Mouse (Mus musculus): ENCODE results near the gene Col8a2. TPM values are rescaled to one million over a fixed set of nuclear protein-coding genes. Genes with fewer than 3 reads are reported as not detected.
A peak's percentile ranks its signal among the peaks of the same experiment; 100 is the strongest.

Gene Col8a2
- polyA plus RNA-seq, 1 experiment from 2014 or later = 14.2 TPM

DNA sequence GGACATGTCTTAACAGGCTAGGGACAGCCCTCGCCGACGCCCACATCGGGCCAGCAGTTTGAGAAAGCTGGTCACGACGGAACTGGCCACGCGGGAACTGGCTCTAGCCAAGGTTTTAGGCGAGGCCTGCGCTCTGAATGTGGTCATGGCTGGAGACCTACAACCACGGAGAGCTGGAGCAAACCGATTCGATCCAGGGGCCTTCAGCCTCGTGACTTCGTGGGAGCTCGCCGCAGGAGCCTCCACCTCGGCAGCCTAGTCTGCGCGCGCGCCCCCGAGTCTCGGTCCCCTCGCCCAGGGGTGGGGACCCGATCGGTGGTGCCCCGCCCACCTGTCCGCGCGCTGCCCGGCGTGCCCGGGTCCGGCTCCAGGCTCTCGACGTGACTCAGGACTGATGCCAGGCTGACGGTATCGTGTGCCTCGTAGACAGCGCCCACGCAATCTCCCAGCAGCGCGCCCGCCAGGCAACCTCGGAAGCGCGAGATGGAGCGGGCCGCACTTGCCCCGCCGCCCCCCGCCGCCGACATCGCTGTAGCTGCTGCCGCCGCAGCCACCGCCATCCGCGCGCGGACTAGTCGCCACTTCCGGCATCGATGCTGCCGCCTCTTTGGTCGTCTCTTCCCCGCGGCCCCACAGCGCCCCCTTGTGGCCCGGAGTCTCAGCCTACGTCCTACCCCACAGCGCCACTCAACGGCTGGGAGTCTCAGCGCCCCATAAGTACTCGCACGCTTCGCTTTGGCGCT lies 34.7 kb downstream of the Col8a2 start, which contains the start of gene Adprhl2:
Gene Adprhl2 (minus strand): TSS at position 593 of the 743 bp plus-strand sequence.
- Histone ChIP-seq H3K9ac (peak within 1 kb of the TSS; percentile 84), H3K4me1 (peaks cover 20% of the 10 kb centered on the region), H3K27me3 (replicated peaks) (no peaks in the 10 kb centered on the region), H3K9me3 (no peaks in the 10 kb centered on the region), H3K4me3 (replicated peaks) (peak within 1 kb of the TSS; percentile 85), H3K4me2 (peak within 1 kb of the TSS; percentile 82), H3K36me3 (peaks cover 19% of the 10 kb centered on the region), H3K27ac (peak within 1 kb of the TSS; percentile 84)
- ATAC-seq (ENCODE audit: insufficient read depth, low FRiP score, low read depth) = peak; percentile 81
- WGBS = under 1% methylated on average over 80 of the region's 80 CpGs

DNA sequence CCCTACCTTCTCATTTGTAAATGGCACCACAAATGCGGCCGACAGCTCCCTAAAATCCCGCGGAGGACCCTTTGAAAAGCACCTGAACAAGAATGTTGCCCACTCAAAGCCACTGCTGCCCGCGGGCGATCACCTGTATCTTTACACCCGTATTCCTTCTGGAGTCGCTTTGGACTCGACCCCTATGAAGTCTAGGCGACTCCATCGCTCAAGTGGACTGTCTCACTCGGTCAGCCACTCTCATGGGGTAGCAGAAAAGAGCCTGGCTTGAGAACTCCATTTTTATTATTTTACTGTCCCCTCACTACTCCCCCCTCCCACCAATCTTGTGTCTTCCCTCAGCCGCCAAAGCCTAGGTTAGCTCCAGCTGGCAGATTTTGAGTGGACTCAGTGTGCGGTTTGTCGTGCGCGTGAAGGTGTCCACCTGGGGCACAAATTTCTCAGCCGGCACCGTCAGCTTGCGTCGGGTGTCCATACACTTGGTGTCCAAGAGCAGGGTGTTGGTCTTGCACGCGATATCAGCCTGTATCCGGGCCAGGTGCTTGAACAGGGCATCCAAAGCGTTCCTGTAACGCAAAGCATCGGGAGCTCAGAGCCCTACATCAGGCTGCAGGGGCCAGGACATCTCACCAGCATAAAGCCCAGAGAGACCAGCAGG lies 35.4 kb downstream of the Col8a2 start:
- whole genome bisulfite sequencing = 53% methylated on average over 28 of the region's 28 CpGs
- Histone ChIP-seq H3K36me3 (peaks cover 12% of the 10 kb centered on the region; the same call in 1 of the 2 replicates), H3K4me1 (peaks cover 20% of the 10 kb centered on the region), H3K9me3 (no peaks in the 10 kb centered on the region), H3K27ac (no peak overlapping the region), H3K27me3 (replicated peaks) (no peaks in the 10 kb centered on the region), H3K4me3 (replicated peaks) (peak overlapping the region; percentile 85), H3K4me2 (peak overlapping the region; percentile 82), H3K9ac (no peak overlapping the region)
- no peak for ATAC-seq (ENCODE audit: insufficient read depth, low FRiP score, low read depth)

GRCm38 (mm10) chr4:126322646-126323045 lies 36.1 kb downstream of the Col8a2 start:
- no peak overlapping the region for H3K9ac ChIP-seq
- H3K4me3 ChIP-seq (replicated peaks) = no peak overlapping the region
- H3K9me3 ChIP-seq = no peaks in the 10 kb centered on the region
- peaks cover 8% of the 10 kb centered on the region; the same call in 1 of the 2 replicates for H3K36me3 ChIP-seq
- no peak overlapping the region for H3K4me2 ChIP-seq
- 90% methylated on average over 13 of the region's 13 CpGs for WGBS
- no peaks in the 10 kb centered on the region for H3K27me3 ChIP-seq (replicated peaks)
- peaks cover 20% of the 10 kb centered on the region for H3K4me1 ChIP-seq
- H3K27ac ChIP-seq = no peak overlapping the region
- ATAC-seq (ENCODE audit: insufficient read depth, low FRiP score, low read depth) = no peak

- peak overlapping the region; percentile 27; the same call in 1 of the 2 replicates for H3K4me3 ChIP-seq (replicated peaks)
- WGBS = 35% methylated on average over 13 of the region's 13 CpGs
Observed at GRCm38 (mm10) chr4:126324861-126325260, 38.3 kb downstream of the Col8a2 start.

DNA sequence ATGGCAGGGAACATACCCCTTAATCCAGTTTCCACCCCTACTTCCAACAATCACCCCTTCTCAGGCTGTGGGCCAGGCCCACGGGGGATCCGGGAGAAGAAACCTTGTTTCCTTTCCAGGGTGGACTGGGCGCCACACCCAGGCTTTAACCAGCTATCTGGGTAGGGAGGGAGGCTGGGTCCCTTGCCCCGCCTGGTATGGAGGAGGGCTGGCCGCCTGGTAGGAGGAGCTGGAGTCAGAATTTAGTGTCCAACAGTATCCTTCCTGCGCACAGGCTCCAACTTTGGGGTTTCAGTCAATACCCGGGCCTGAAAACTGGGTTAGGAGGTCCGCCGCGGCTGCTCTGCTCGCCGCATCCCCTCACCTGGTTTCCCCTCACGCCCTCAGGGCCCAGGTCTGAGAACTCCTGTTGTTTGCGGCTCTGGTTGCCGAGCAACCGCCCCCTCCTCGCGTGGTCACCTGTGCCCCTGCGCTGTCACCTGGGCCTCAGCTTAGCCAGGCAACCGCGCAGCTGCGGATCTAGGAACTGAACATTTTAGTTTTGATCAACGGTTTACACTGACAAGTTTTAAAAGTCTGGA lies 38.8 kb downstream of the Col8a2 start, which contains the start of gene Tekt2:
Gene Tekt2 (minus strand): TSS at position 408 of the 581 bp plus-strand sequence.
- H3K9me3 ChIP-seq = no peaks in the 10 kb centered on the region
- no peaks in the 10 kb centered on the region for H3K27me3 ChIP-seq (replicated peaks)
- peak within 1 kb of the TSS; percentile 27 for H3K4me3 ChIP-seq (replicated peaks)
- peak within 1 kb of the TSS; percentile 5; the same call in 1 of the 2 replicates for H3K27ac ChIP-seq
- ATAC-seq (ENCODE audit: insufficient read depth, low FRiP score, low read depth) = peak; percentile 54; the same call in 1 of the 2 replicates
- H3K4me1 ChIP-seq = peaks cover 17% of the 10 kb centered on the region
- 8% methylated on average over 23 of the region's 23 CpGs for WGBS
- H3K9ac ChIP-seq = 0 out of 2 replicates have a peak within 1 kb of the TSS, but pooled peaks have one; percentile 12
- H3K4me2 ChIP-seq = peak within 1 kb of the TSS; percentile 58
- no peaks in the 10 kb centered on the region for H3K36me3 ChIP-seq

More at GRCm38 (mm10) chr4:126324861-126325260, 38.3 kb downstream of the Col8a2 start:
- Histone ChIP-seq H3K27me3 (replicated peaks) (no peaks in the 10 kb centered on the region), H3K4me2 (peak overlapping the region; percentile 58), H3K27ac (peak overlapping the region; percentile 5; the same call in 1 of the 2 replicates), H3K36me3 (no peaks in the 10 kb centered on the region), H3K9ac (no peak overlapping the region), H3K4me1 (peaks cover 20% of the 10 kb centered on the region), H3K9me3 (no peaks in the 10 kb centered on the region)
- ATAC-seq (ENCODE audit: insufficient read depth, low FRiP score, low read depth) = peak; percentile 5; the same call in 1 of the 2 replicates

GRCm38 (mm10) chr4:126326036-126326435 lies 39.4 kb downstream of the Col8a2 start:
- Histone ChIP-seq H3K27me3 (replicated peaks) (no peaks in the 10 kb centered on the region), H3K9ac (no peak overlapping the region), H3K4me3 (replicated peaks) (no peak overlapping the region), H3K4me1 (peaks cover 11% of the 10 kb centered on the region; the same call in 1 of the 2 replicates), H3K9me3 (no peaks in the 10 kb centered on the region), H3K4me2 (no peak overlapping the region), H3K36me3 (no peaks in the 10 kb centered on the region), H3K27ac (no peak overlapping the region)
- ATAC-seq (ENCODE audit: insufficient read depth, low FRiP score, low read depth) = no peak
- WGBS = 22% methylated on average over 6 of the region's 6 CpGs

GRCm38 (mm10) chr4:126330295-126330694 lies 43.7 kb downstream of the Col8a2 start:
- ATAC-seq (ENCODE audit: insufficient read depth, low FRiP score, low read depth) = no peak
- H3K36me3 ChIP-seq = no peaks in the 10 kb centered on the region
- peaks cover 3% of the 10 kb centered on the region; the same call in 1 of the 2 replicates for H3K4me1 ChIP-seq
- 89% methylated on average over 4 of the region's 4 CpGs for WGBS
- H3K9ac ChIP-seq = no peak overlapping the region
- H3K4me3 ChIP-seq (replicated peaks) = no peak overlapping the region
- no peak overlapping the region for H3K4me2 ChIP-seq
- no peak overlapping the region for H3K27ac ChIP-seq
- H3K9me3 ChIP-seq = no peaks in the 10 kb centered on the region
- no peaks in the 10 kb centered on the region for H3K27me3 ChIP-seq (replicated peaks)

DNA sequence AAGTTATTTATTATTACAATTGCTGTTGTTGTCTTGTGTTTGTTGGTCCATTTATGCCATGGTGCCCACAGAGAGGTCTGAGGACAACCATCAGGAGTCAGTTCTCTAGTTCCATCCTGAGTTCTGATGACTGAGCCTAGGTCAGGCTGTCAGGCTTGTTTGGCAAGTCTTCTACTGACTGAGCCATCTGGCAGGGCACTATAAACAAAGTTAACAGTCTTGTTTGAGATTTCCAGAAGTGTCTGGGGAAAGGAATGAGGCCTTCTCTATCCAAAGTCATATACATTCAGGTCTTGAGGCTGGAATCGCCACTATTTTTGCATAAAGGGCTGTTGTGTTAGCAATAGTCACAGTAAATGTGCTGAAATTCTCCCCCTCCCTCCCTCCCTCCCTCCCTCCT lies 45.2 kb downstream of the Col8a2 start:
- ATAC-seq (ENCODE audit: insufficient read depth, low FRiP score, low read depth) = no peak
- WGBS = 29% methylated on average over 1 of the region's 1 CpGs
- H3K27me3 ChIP-seq (replicated peaks) = no peaks in the 10 kb centered on the region
- H3K9me3 ChIP-seq = no peaks in the 10 kb centered on the region
- no peak overlapping the region for H3K9ac ChIP-seq
- H3K27ac ChIP-seq = no peak overlapping the region
- no peaks in the 10 kb centered on the region for H3K36me3 ChIP-seq
- H3K4me2 ChIP-seq = no peak overlapping the region
- H3K4me3 ChIP-seq (replicated peaks) = no peak overlapping the region
- no peaks in the 10 kb centered on the region for H3K4me1 ChIP-seq

GRCm38 (mm10) chr4:126332358-126332757 lies 45.8 kb downstream of the Col8a2 start:
- no peak overlapping the region for H3K9ac ChIP-seq
- no peaks in the 10 kb centered on the region for H3K27me3 ChIP-seq (replicated peaks)
- no peak overlapping the region for H3K27ac ChIP-seq
- no peaks in the 10 kb centered on the region for H3K36me3 ChIP-seq
- no peak for ATAC-seq (ENCODE audit: insufficient read depth, low FRiP score, low read depth)
- H3K4me2 ChIP-seq = no peak overlapping the region
- H3K4me1 ChIP-seq = no peaks in the 10 kb centered on the region
- no peaks in the 10 kb centered on the region for H3K9me3 ChIP-seq
- H3K4me3 ChIP-seq (replicated peaks) = no peak overlapping the region
- 60% methylated on average over 3 of the region's 3 CpGs for WGBS

- ATAC-seq (ENCODE audit: insufficient read depth, low FRiP score, low read depth) = no peak
- no peak overlapping the region for H3K4me2 ChIP-seq
- 50% methylated on average over 4 of the region's 4 CpGs for WGBS
- H3K27me3 ChIP-seq (replicated peaks) = no peaks in the 10 kb centered on the region
- no peaks in the 10 kb centered on the region for H3K36me3 ChIP-seq
- H3K9ac ChIP-seq = no peak overlapping the region
- H3K9me3 ChIP-seq = no peaks in the 10 kb centered on the region
- no peak overlapping the region for H3K27ac ChIP-seq
- no peak overlapping the region for H3K4me3 ChIP-seq (replicated peaks)
- no peaks in the 10 kb centered on the region for H3K4me1 ChIP-seq
Observed at GRCm38 (mm10) chr4:126339461-126339860, 52.9 kb downstream of the Col8a2 start.

- Histone ChIP-seq H3K4me3 (replicated peaks) (no peak overlapping the region), H3K27ac (no peak overlapping the region), H3K4me1 (no peaks in the 10 kb centered on the region), H3K36me3 (peaks cover 9% of the 10 kb centered on the region), H3K9ac (no peak overlapping the region), H3K4me2 (no peak overlapping the region), H3K9me3 (no peaks in the 10 kb centered on the region), H3K27me3 (replicated peaks) (no peaks in the 10 kb centered on the region)
- 51% methylated on average over 4 of the region's 4 CpGs for WGBS
- no peak for ATAC-seq (ENCODE audit: insufficient read depth, low FRiP score, low read depth)
Observed at GRCm38 (mm10) chr4:126343451-126343850, 56.9 kb downstream of the Col8a2 start.
